Mouse (Mus musculus) thymus, adult 2 months (tissue): ENCODE measurements around the gene Appl1. TPM values are rescaled to one million over a fixed set of nuclear protein-coding genes. Genes with fewer than 3 reads are reported as not detected.
A peak's percentile ranks its signal among the peaks of the same experiment; 100 is the strongest.

Experiments
- DNase-seq: peaks from one replicate; pipeline ENCODE4 v3.0.0; 2021
- H3K27ac ChIP-seq: fragments of 200-500 bp; 2 replicates; pipeline ENCODE4 v1.5.1; 2012; ENCODE audit warnings: low read length, control low read depth; ENCODE audit not compliant: control insufficient read depth, insufficient read depth
- H3K27me3 ChIP-seq: fragments of 200-500 bp; 2 replicates; pipeline ENCODE4 v1.6.1; 2012; ENCODE audit warnings: mild to moderate bottlenecking, low read length, moderate library complexity, mixed read lengths; ENCODE audit not compliant: control insufficient read depth, insufficient read depth
- H3K36me3 ChIP-seq: fragments of 200-500 bp; 2 replicates; pipeline ENCODE4 v1.6.1; 2012; ENCODE audit warnings: mild to moderate bottlenecking, low read length, moderate library complexity; ENCODE audit not compliant: control insufficient read depth, insufficient read depth
- H3K4me1 ChIP-seq: fragments of 200-500 bp; replicated peaks from 2 replicates; pipeline ENCODE4 v1.6.1; 2012; ENCODE audit warnings: low read length; ENCODE audit not compliant: control insufficient read depth, insufficient read depth
- H3K4me3 ChIP-seq: fragments of 200-500 bp; 2 replicates; pipeline ENCODE4 v1.5.1; 2012; ENCODE audit warnings: mild to moderate bottlenecking, low read length, control low read depth, moderate library complexity; ENCODE audit not compliant: control insufficient read depth, insufficient read depth
- CTCF ChIP-seq: fragments of 200-500 bp; IDR thresholded peaks from 2 replicates; pipeline ENCODE4 v1.5.1; 2012; ENCODE audit warnings: mild to moderate bottlenecking, control low read depth, low read length, moderate library complexity, borderline replicate concordance; ENCODE audit not compliant: control insufficient read depth, poor library complexity, insufficient read depth; ENCODE audit errors: extremely low read depth
- POLR2A ChIP-seq: fragments of 200-500 bp; IDR thresholded peaks from 2 replicates; pipeline ENCODE4 v1.6.1; 2012; ENCODE audit warnings: mild to moderate bottlenecking, low read length, control low read depth, moderate library complexity; ENCODE audit not compliant: control insufficient read depth, poor library complexity, insufficient read depth; ENCODE audit errors: extremely low read depth
- WGBS: fragments of 180-500 bp; shearing (Covaris S2); methylation state at CpG from one replicate; pipeline ENCODE4 v1.1.7; 2018; 5-methylcytosine and 5-hydroxymethylcytosine counted together
- polyA plus RNA-seq: library from polyadenylated mRNA; depleted of rRNA; stranded (reverse); fragments of >200 nt; gene quantifications from 2 replicates; pipeline ENCODE4 v1.2.3, GENCODE M21; 2012; rRNA removed

The Appl1 gene
- 10.4 and 10.7 TPM in 2 replicates for polyA plus RNA-seq

- H3K36me3 ChIP-seq = no peaks in the 10 kb centered on the region
- no peak for TF ChIP-seq CTCF
- TF ChIP-seq POLR2A = no peak
- DNase-seq = no peak
- WGBS = 17% methylated on average over 10 of the region's 10 CpGs
- no peaks in the 10 kb centered on the region for H3K27me3 ChIP-seq
- H3K4me1 ChIP-seq = peaks cover 3% of the 10 kb centered on the region
- H3K4me3 ChIP-seq = peak within 1 kb of the TSS; percentile 82
- no peak within 1 kb of the TSS for H3K27ac ChIP-seq
Measured at GRCm38 (mm10) chr14:26971106-26971789, at the start of gene Appl1. Gene Appl1 (minus strand): TSS chr14:26971232.

- Histone ChIP-seq H3K4me1 (no peaks in the 10 kb centered on the region), H3K27me3 (no peaks in the 10 kb centered on the region), H3K27ac (no peak overlapping the region), H3K4me3 (no peak overlapping the region), H3K36me3 (no peaks in the 10 kb centered on the region)
- WGBS = 92% methylated on average over 14 of the region's 14 CpGs
- TF ChIP-seq CTCF (no peak), POLR2A (no peak)
- DNase-seq = no peak
Measured at GRCm38 (mm10) chr14:27019850-27020249, 48.8 kb upstream of the Appl1 start.

- no peak overlapping the region for H3K27ac ChIP-seq
- H3K36me3 ChIP-seq = no peaks in the 10 kb centered on the region
- WGBS = 92% methylated on average over 2 of the region's 2 CpGs
- no peaks in the 10 kb centered on the region for H3K27me3 ChIP-seq
- TF ChIP-seq CTCF = no peak
- no peak for TF ChIP-seq POLR2A
- H3K4me3 ChIP-seq = no peak overlapping the region
- DNase-seq = no peak
- H3K4me1 ChIP-seq = no peaks in the 10 kb centered on the region
Measured at GRCm38 (mm10) chr14:27017936-27018335, 46.9 kb upstream of the Appl1 start.

- H3K4me1 ChIP-seq = no peaks in the 10 kb centered on the region
- no peaks in the 10 kb centered on the region for H3K27me3 ChIP-seq
- WGBS = 71% methylated on average over 4 of the region's 4 CpGs
- H3K27ac ChIP-seq = no peak overlapping the region
- no peaks in the 10 kb centered on the region for H3K36me3 ChIP-seq
- no peak for DNase-seq
- TF ChIP-seq CTCF (no peak), POLR2A (no peak)
- H3K4me3 ChIP-seq = no peak overlapping the region
Measured at GRCm38 (mm10) chr14:27013658-27014057, 42.6 kb upstream of the Appl1 start.

- 91% methylated on average over 5 of the region's 5 CpGs for WGBS
- TF ChIP-seq POLR2A = no peak
- TF ChIP-seq CTCF = no peak
- H3K36me3 ChIP-seq = no peaks in the 10 kb centered on the region
- H3K4me1 ChIP-seq = no peaks in the 10 kb centered on the region
- no peak overlapping the region for H3K4me3 ChIP-seq
- no peak for DNase-seq
- H3K27ac ChIP-seq = no peak overlapping the region
- no peaks in the 10 kb centered on the region for H3K27me3 ChIP-seq
Measured at GRCm38 (mm10) chr14:27011561-27011960, 40.5 kb upstream of the Appl1 start.

- Histone ChIP-seq H3K4me3 (no peak overlapping the region), H3K36me3 (no peaks in the 10 kb centered on the region), H3K4me1 (no peaks in the 10 kb centered on the region), H3K27me3 (no peaks in the 10 kb centered on the region), H3K27ac (no peak overlapping the region)
- TF ChIP-seq POLR2A (no peak), CTCF (no peak)
- DNase-seq = no peak
- WGBS = 81% methylated on average over 6 of the region's 6 CpGs
Measured at GRCm38 (mm10) chr14:27005937-27006336, 34.9 kb upstream of the Appl1 start.
